11 mouse cellular contexts compared by ENCODE assay signal in the genomic region with DNA sequence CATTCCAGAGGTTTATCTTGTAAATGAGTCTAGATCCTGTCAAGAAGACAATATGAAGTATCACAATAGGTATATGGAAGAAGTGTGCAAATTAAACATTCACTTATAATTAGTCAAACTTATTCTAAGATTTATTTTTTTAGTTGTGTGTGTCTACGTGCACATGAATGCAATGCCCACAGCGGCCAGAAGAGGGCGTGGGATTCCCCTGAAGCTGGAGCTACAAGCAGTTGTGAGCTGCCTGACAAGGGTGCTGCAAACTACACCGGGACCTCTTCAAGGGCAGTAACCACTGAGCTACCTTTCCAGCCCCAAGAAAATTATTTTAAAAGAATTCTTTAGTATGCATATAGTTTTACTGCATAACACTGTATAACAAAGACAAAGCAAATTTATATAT. TPM values are rescaled to one million over a fixed set of nuclear protein-coding genes. Genes with fewer than 3 reads are reported as not detected.
DNase-seq lines count a peak whose midpoint lies in the region; ATAC-seq and TF ChIP-seq lines count a peak whose summit lies in the region.
"Had no signal": no experiment of that assay in that cellular context is flagged by ENCODE, and none has a peak within 500 bp of the region (broad histone marks: within the 10 kb centered on the region; RNA-seq: fewer than 3 reads in every experiment).

No protein-coding gene starts in this region.

- H3K4me2 ChIP-seq in kidney, postnatal 0 days (ENCODE audit: low read length), result no peak overlapping the region
- no peak overlapping the region for H3K4me2 ChIP-seq in liver, embryonic 14.5 days (ENCODE audit: low read depth)
- H3K4me2 ChIP-seq: hindbrain, embryonic 14.5 days had no signal

- no peak overlapping the region for H3K4me3 ChIP-seq in kidney, postnatal 0 days (replicated peaks; ENCODE audit: low read depth, low read length)
- H3K4me3 ChIP-seq in liver, embryonic 14.5 days (ENCODE audit: insufficient read depth in 1 of 2, low read depth in 2 of 2, low read length in 2 of 2), result no peak overlapping the region
- H3K4me3 ChIP-seq: midbrain, embryonic 10.5 days had no signal

- H3K27me3 ChIP-seq in kidney, postnatal 0 days (ENCODE audit: insufficient read depth, low read length), result no peaks in the 10 kb centered on the region
- no peaks in the 10 kb centered on the region for H3K27me3 ChIP-seq in liver, embryonic 14.5 days (ENCODE audit: control insufficient read depth, insufficient read depth, low read length)

- no peak for ATAC-seq in kidney, postnatal 0 days (replicated peaks; ENCODE audit: low FRiP score, low read depth)
- no peak for ATAC-seq in liver, embryonic 14.5 days (ENCODE audit: insufficient read depth)

- no peaks in the 10 kb centered on the region for H3K9me3 ChIP-seq in kidney, postnatal 0 days (replicated peaks; ENCODE audit: low read length)
- no peaks in the 10 kb centered on the region for H3K9me3 ChIP-seq in liver, embryonic 14.5 days (ENCODE audit: control insufficient read depth, low read length)
- H3K9me3 ChIP-seq: midbrain, embryonic 10.5 days had no signal

- H3K27ac ChIP-seq in kidney, postnatal 0 days, result no peak overlapping the region
- no peak overlapping the region for H3K27ac ChIP-seq in liver, embryonic 14.5 days
- H3K27ac ChIP-seq: hindbrain, embryonic 14.5 days; midbrain, embryonic 10.5 days had no signal

- H3K4me1 ChIP-seq in kidney, postnatal 0 days (replicated peaks; ENCODE audit: insufficient read depth, low read length), result no peaks in the 10 kb centered on the region
- H3K4me1 ChIP-seq in liver, embryonic 14.5 days (replicated peaks; ENCODE audit: control insufficient read depth in 2 of 2, insufficient read depth in 2 of 2, low read length in 1 of 2), result peaks cover 2 to 4% of the 10 kb centered on the region in 2 experiments; a peak in 2 of 4 replicates

- TF ChIP-seq CTCF in kidney, postnatal 0 days (IDR thresholded peaks at IDR 0.05; ENCODE audit: low read depth), result peak; percentile 33; the same call in 1 of the 2 replicates
- TF ChIP-seq CTCF in liver, embryonic 14.5 days (IDR thresholded peaks at IDR 0.05; ENCODE audit: low read depth), result peak; percentile 73

- 78% methylated on average over 4 of the region's 4 CpGs for WGBS in kidney, postnatal 0 days
- WGBS in liver, embryonic 14.5 days (ENCODE audit: insufficient replicate concordance), result 61% methylated on average over 4 of the region's 4 CpGs

- H3K36me3 ChIP-seq in kidney, postnatal 0 days (ENCODE audit: insufficient read depth, low read length), result no peaks in the 10 kb centered on the region
- no peaks in the 10 kb centered on the region; the same call in 1 of the 2 replicates for H3K36me3 ChIP-seq in liver, embryonic 14.5 days (replicated peaks; ENCODE audit: control insufficient read depth, insufficient read depth, low read depth)

- no peak for DNase-seq in kidney, postnatal 0 days (ENCODE audit: low spot score)
- no peak for DNase-seq in kidney, postnatal 14 days
- DNase-seq in 416B (ENCODE audit: low read depth), result peak; percentile 28
- DNase-seq in B cell, adult 2 months, result peak; percentile 47 to 61
- DNase-seq in liver, embryonic 14.5 days (ENCODE audit: low read depth in 3 of 3, low spot score in 3 of 3), result no peak
- DNase-seq in yolk sac, embryonic 10.5 days (ENCODE audit: low spot score), result no peak
- no peak for DNase-seq in left cerebral cortex, adult 11 months (ENCODE audit: low spot score)
- DNase-seq: adrenal gland, adult 2 months; embryo, embryonic 11 days had no signal

- no peak for TF ChIP-seq EP300 in liver, embryonic 14.5 days (IDR thresholded peaks at IDR 0.05; ENCODE audit: low read depth)

- no peak overlapping the region for H3K9ac ChIP-seq in kidney, postnatal 0 days (ENCODE audit: low read depth, low read length)
- H3K9ac ChIP-seq in liver, embryonic 14.5 days (replicated peaks), result no peak overlapping the region
- H3K9ac ChIP-seq: hindbrain, embryonic 14.5 days had no signal

RNA-seq across cellular contexts. Expression of gene Mosmo, which starts 13.2 kb away (rescaled TPM):
- 13.2 and 16.2 TPM in 2 replicates for polyA plus RNA-seq in kidney, postnatal 0 days (2015; fragmentation: Nextera tagmentation; extraction: Ambion mirVana)
- polyA plus RNA-seq in liver, embryonic 14.5 days (2012; rRNA removed), result 8.0 and 9.6 TPM in 2 replicates
- 4.8 and 6.3 TPM in 2 replicates for polyA plus RNA-seq in liver, embryonic 14.5 days (2014; fragmentation: Nextera tagmentation; extraction: Ambion mirVana)

RNA-seq across cellular contexts. Expression of gene Pdzd9, which starts 20.5 kb away (rescaled TPM):
- polyA plus RNA-seq in kidney, postnatal 0 days (2015; fragmentation: Nextera tagmentation; extraction: Ambion mirVana), result 0.18 and 0.32 TPM in 2 replicates
- polyA plus RNA-seq in liver, embryonic 14.5 days (2012; rRNA removed), result 0.02 and 0.03 TPM in 2 replicates
- 0.06 and 0.14 TPM in 2 replicates for polyA plus RNA-seq in liver, embryonic 14.5 days (2014; fragmentation: Nextera tagmentation; extraction: Ambion mirVana)
- polyA plus RNA-seq: adrenal gland, adult 2 months had no signal

RNA-seq across cellular contexts. Expression of gene Vwa3a, which starts 48.5 kb away (rescaled TPM):
- 0.13 and 0.15 TPM in 2 replicates for polyA plus RNA-seq in kidney, postnatal 0 days (2015; fragmentation: Nextera tagmentation; extraction: Ambion mirVana)
- 0.04 and 0.07 TPM in 2 replicates for polyA plus RNA-seq in liver, embryonic 14.5 days (2012; rRNA removed)
- polyA plus RNA-seq in liver, embryonic 14.5 days (2014; fragmentation: Nextera tagmentation; extraction: Ambion mirVana), result not detected in 2 replicates

RNA-seq across cellular contexts. Expression of gene Uqcrc2, which starts 55.7 kb away (rescaled TPM):
- 326 and 329 TPM in 2 replicates for polyA plus RNA-seq in kidney, postnatal 0 days (2015; fragmentation: Nextera tagmentation; extraction: Ambion mirVana)
- 86.8 and 95.8 TPM in 2 replicates for polyA plus RNA-seq in liver, embryonic 14.5 days (2012; rRNA removed)
- polyA plus RNA-seq in liver, embryonic 14.5 days (2014; fragmentation: Nextera tagmentation; extraction: Ambion mirVana), result 136 and 142 TPM in 2 replicates

Comparison
In these comparisons a context has a peak if more than half of its experiments do, and no peak if none do; other contexts are left out.
1. DNase-seq: peak in 416B (single experiment) and B cell, adult 2 months (2 of 2); none in kidney, postnatal 0 days (single experiment), kidney, postnatal 14 days (single experiment), liver, embryonic 14.5 days (0 of 3), yolk sac, embryonic 10.5 days (single experiment) and left cerebral cortex, adult 11 months (single experiment).